Mouse (Mus musculus): Measurements from ENCODE around the gene Elmsan1.

Gene Elmsan1

GRCm38 (mm10) chr12:84176886-84177765, 41.6 kb downstream of the Elmsan1 start:
- Histone ChIP-seq H3K36me3 (ENCODE audit: insufficient read depth, low read length) (peaks cover 47% of the 10 kb centered on the region), H3K9me3 (ENCODE audit: low read length) (no peaks in the 10 kb centered on the region), H3K4me3 (replicated peaks; ENCODE audit: low read length) (peak overlapping the region; percentile 80), H3K27me3 (ENCODE audit: insufficient read depth, low read length) (no peaks in the 10 kb centered on the region), H3K4me1 (replicated peaks; ENCODE audit: low read depth, low read length) (peaks cover 97% of the 10 kb centered on the region)
- TF ChIP-seq CTCF (conservative IDR thresholded peaks at IDR 0.05; ENCODE audit: low read length) (no peak), POU5F1 (IDR thresholded peaks at IDR 0.05; ENCODE audit: borderline replicate concordance, low read length) (no peak), NANOG (IDR thresholded peaks at IDR 0.05; ENCODE audit: borderline replicate concordance, low read length) (no peak)

- no peaks in the 10 kb centered on the region for H3K9me3 ChIP-seq (ENCODE audit: low read length)
- H3K4me3 ChIP-seq (replicated peaks; ENCODE audit: low read length) = peak overlapping the region; percentile 80
- TF ChIP-seq NANOG (IDR thresholded peaks at IDR 0.05; ENCODE audit: borderline replicate concordance, low read length) (no peak), CTCF (conservative IDR thresholded peaks at IDR 0.05; ENCODE audit: low read length) (no peak), POU5F1 (IDR thresholded peaks at IDR 0.05; ENCODE audit: borderline replicate concordance, low read length) (no peak)
- H3K4me1 ChIP-seq (replicated peaks; ENCODE audit: low read depth, low read length) = peaks cover 97% of the 10 kb centered on the region
- H3K27me3 ChIP-seq (ENCODE audit: insufficient read depth, low read length) = no peaks in the 10 kb centered on the region
- peaks cover 49% of the 10 kb centered on the region for H3K36me3 ChIP-seq (ENCODE audit: insufficient read depth, low read length)
Observed at GRCm38 (mm10) chr12:84176126-84176769, 42.4 kb downstream of the Elmsan1 start.

- TF ChIP-seq POU5F1 (IDR thresholded peaks at IDR 0.05; ENCODE audit: borderline replicate concordance, low read length) (no peak), CTCF (conservative IDR thresholded peaks at IDR 0.05; ENCODE audit: low read length) (no peak)
Observed at GRCm38 (mm10) chr12:84175659-84176061, 43.0 kb downstream of the Elmsan1 start.

GRCm38 (mm10) chr12:84174871-84175270, 43.8 kb downstream of the Elmsan1 start:
- H3K27me3 ChIP-seq (ENCODE audit: insufficient read depth, low read length) = no peaks in the 10 kb centered on the region
- H3K4me1 ChIP-seq (replicated peaks; ENCODE audit: low read depth, low read length) = peaks cover 93% of the 10 kb centered on the region
- peak overlapping the region; percentile 80 for H3K4me3 ChIP-seq (replicated peaks; ENCODE audit: low read length)
- H3K36me3 ChIP-seq (ENCODE audit: insufficient read depth, low read length) = peaks cover 53% of the 10 kb centered on the region
- TF ChIP-seq POU5F1 (IDR thresholded peaks at IDR 0.05; ENCODE audit: borderline replicate concordance, low read length) (no peak), NANOG (IDR thresholded peaks at IDR 0.05; ENCODE audit: borderline replicate concordance, low read length) (no peak), CTCF (conservative IDR thresholded peaks at IDR 0.05; ENCODE audit: low read length) (no peak)
- no peaks in the 10 kb centered on the region for H3K9me3 ChIP-seq (ENCODE audit: low read length)

More at GRCm38 (mm10) chr12:84175659-84176061, 43.0 kb downstream of the Elmsan1 start:
- H3K36me3 ChIP-seq (ENCODE audit: insufficient read depth, low read length) = peaks cover 50% of the 10 kb centered on the region
- peaks cover 97% of the 10 kb centered on the region for H3K4me1 ChIP-seq (replicated peaks; ENCODE audit: low read depth, low read length)
- H3K4me3 ChIP-seq (replicated peaks; ENCODE audit: low read length) = peak overlapping the region; percentile 80
- H3K9me3 ChIP-seq (ENCODE audit: low read length) = no peaks in the 10 kb centered on the region
- no peaks in the 10 kb centered on the region for H3K27me3 ChIP-seq (ENCODE audit: insufficient read depth, low read length)

- H3K9me3 ChIP-seq (ENCODE audit: low read length) = no peaks in the 10 kb centered on the region
- H3K27me3 ChIP-seq (ENCODE audit: insufficient read depth, low read length) = no peaks in the 10 kb centered on the region
- peaks cover 58% of the 10 kb centered on the region for H3K36me3 ChIP-seq (ENCODE audit: insufficient read depth, low read length)
- H3K4me3 ChIP-seq (replicated peaks; ENCODE audit: low read length) = peak overlapping the region; percentile 80
- no peak for TF ChIP-seq NANOG (IDR thresholded peaks at IDR 0.05; ENCODE audit: borderline replicate concordance, low read length)
- no peak for TF ChIP-seq CTCF (conservative IDR thresholded peaks at IDR 0.05; ENCODE audit: low read length)
- TF ChIP-seq POU5F1 (IDR thresholded peaks at IDR 0.05; ENCODE audit: borderline replicate concordance, low read length) = no peak
- peaks cover 88% of the 10 kb centered on the region for H3K4me1 ChIP-seq (replicated peaks; ENCODE audit: low read depth, low read length)
Observed at GRCm38 (mm10) chr12:84174190-84174811, 44.4 kb downstream of the Elmsan1 start.

- Histone ChIP-seq H3K9me3 (ENCODE audit: low read length) (no peaks in the 10 kb centered on the region), H3K36me3 (ENCODE audit: insufficient read depth, low read length) (peaks cover 64% of the 10 kb centered on the region), H3K27me3 (ENCODE audit: insufficient read depth, low read length) (no peaks in the 10 kb centered on the region), H3K4me3 (replicated peaks; ENCODE audit: low read length) (peak overlapping the region; percentile 80), H3K4me1 (replicated peaks; ENCODE audit: low read depth, low read length) (peaks cover 83% of the 10 kb centered on the region)
- TF ChIP-seq POU5F1 (IDR thresholded peaks at IDR 0.05; ENCODE audit: borderline replicate concordance, low read length) = no peak
- TF ChIP-seq CTCF (conservative IDR thresholded peaks at IDR 0.05; ENCODE audit: low read length) = no peak
- no peak for TF ChIP-seq NANOG (IDR thresholded peaks at IDR 0.05; ENCODE audit: borderline replicate concordance, low read length)
Observed at GRCm38 (mm10) chr12:84173309-84173915, 45.3 kb downstream of the Elmsan1 start.

- peak overlapping the region; percentile 80 for H3K4me3 ChIP-seq (replicated peaks; ENCODE audit: low read length)
- H3K27me3 ChIP-seq (ENCODE audit: insufficient read depth, low read length) = no peaks in the 10 kb centered on the region
- H3K4me1 ChIP-seq (replicated peaks; ENCODE audit: low read depth, low read length) = peaks cover 81% of the 10 kb centered on the region
- peaks cover 66% of the 10 kb centered on the region for H3K36me3 ChIP-seq (ENCODE audit: insufficient read depth, low read length)
- H3K9me3 ChIP-seq (ENCODE audit: low read length) = no peaks in the 10 kb centered on the region
- no peak for TF ChIP-seq POU5F1 (IDR thresholded peaks at IDR 0.05; ENCODE audit: borderline replicate concordance, low read length)
Observed at GRCm38 (mm10) chr12:84172862-84173261, 45.8 kb downstream of the Elmsan1 start.

GRCm38 (mm10) chr12:84172216-84172615, 46.5 kb downstream of the Elmsan1 start:
- H3K4me1 ChIP-seq (replicated peaks; ENCODE audit: low read depth, low read length) = peaks cover 81% of the 10 kb centered on the region
- TF ChIP-seq CTCF (conservative IDR thresholded peaks at IDR 0.05; ENCODE audit: low read length) (no peak), NANOG (IDR thresholded peaks at IDR 0.05; ENCODE audit: borderline replicate concordance, low read length) (no peak), POU5F1 (IDR thresholded peaks at IDR 0.05; ENCODE audit: borderline replicate concordance, low read length) (no peak)
- H3K27me3 ChIP-seq (ENCODE audit: insufficient read depth, low read length) = no peaks in the 10 kb centered on the region

More at GRCm38 (mm10) chr12:84172216-84172615, 46.5 kb downstream of the Elmsan1 start:
- Histone ChIP-seq H3K36me3 (ENCODE audit: insufficient read depth, low read length) (peaks cover 63% of the 10 kb centered on the region), H3K4me3 (replicated peaks; ENCODE audit: low read length) (peak overlapping the region; percentile 80; the same call in 1 of the 2 replicates), H3K9me3 (ENCODE audit: low read length) (no peaks in the 10 kb centered on the region)
